Mouse (Mus musculus) limb, embryonic 12.5 days (tissue): ENCODE results near the gene Sfn. TPM values are rescaled to one million over a fixed set of nuclear protein-coding genes. Genes with fewer than 3 reads are reported as not detected.

Experiments
- ATAC-seq: fragments of 200-750 bp; cut with Nextera tagmentation; 2 replicates; pipeline ENCODE4 v1.8.0; 2017; ENCODE audit warnings: low read depth, moderate TSS enrichment; ENCODE audit not compliant: insufficient number of reproducible peaks, insufficient read depth, low FRiP score, low TSS enrichment
- H3K27ac ChIP-seq: fragments of 300-500 bp; sonication (generic); 2 replicates; pipeline ENCODE4 v1.5.1; 2016; ENCODE audit warnings: mild to moderate bottlenecking, moderate library complexity
- H3K27me3 ChIP-seq: fragments of 300-500 bp; sonication (generic); 2 replicates; pipeline ENCODE4 v1.6.1; 2016; ENCODE audit warnings: mild to moderate bottlenecking, moderate library complexity
- H3K36me3 ChIP-seq: fragments of 300-500 bp; sonication (generic); 2 replicates; pipeline ENCODE4 v1.6.1; 2016; ENCODE audit warnings: mild to moderate bottlenecking, moderate library complexity
- H3K4me1 ChIP-seq: fragments of 300-500 bp; sonication (generic); replicated peaks from 2 replicates; pipeline ENCODE4 v1.6.1; 2016
- H3K4me2 ChIP-seq: fragments of 300-500 bp; sonication (generic); 2 replicates; pipeline ENCODE4 v1.6.1; 2016; ENCODE audit warnings: mild to moderate bottlenecking, moderate library complexity
- H3K4me3 ChIP-seq: fragments of 300-500 bp; sonication (generic); replicated peaks from 2 replicates; pipeline ENCODE4 v1.5.1; 2016; ENCODE audit warnings: mild to moderate bottlenecking
- H3K9ac ChIP-seq: fragments of 300-500 bp; sonication (generic); replicated peaks from 2 replicates; pipeline ENCODE4 v1.6.1; 2016; ENCODE audit warnings: mild to moderate bottlenecking, moderate library complexity
- H3K9me3 ChIP-seq: fragments of 300-500 bp; sonication (generic); 2 replicates; pipeline ENCODE4 v1.6.1; 2016; ENCODE audit warnings: mild to moderate bottlenecking, moderate library complexity
- WGBS: fragments of 180-500 bp; shearing (Covaris S2); methylation state at CpG from one replicate; pipeline ENCODE4 v1.1.7; 2016; 5-methylcytosine and 5-hydroxymethylcytosine counted together
- microRNA-seq: library from miRNA; unstranded; fragments of <30 nt; microRNA quantifications from one replicate; pipeline ENCODE4, GENCODE M21; 2017
- polyA plus RNA-seq: library from polyadenylated mRNA; unstranded; fragments of >200 nt; fragmentation: Nextera tagmentation; extraction: Ambion mirVana; gene quantifications from 2 replicates; pipeline ENCODE4 v1.2.1, GENCODE M21; 2016

Gene Sfn
- polyA plus RNA-seq, 1 experiment from 2014 or later, result 37.2 TPM

GRCm38 (mm10) chr4:133553448-133554330 lies 48.3 kb downstream of the Sfn start:
- ATAC-seq, result no peak
- H3K4me2 ChIP-seq, result no peak overlapping the region
- no peak overlapping the region for H3K4me3 ChIP-seq
- no peak overlapping the region for H3K27ac ChIP-seq
- 77% methylated on average over 19 of the region's 19 CpGs for WGBS
- H3K4me1 ChIP-seq, result no peaks in the 10 kb centered on the region
- H3K9me3 ChIP-seq, result no peaks in the 10 kb centered on the region
- H3K27me3 ChIP-seq, result peaks cover 36% of the 10 kb centered on the region
- H3K9ac ChIP-seq, result no peak overlapping the region
- no peaks in the 10 kb centered on the region for H3K36me3 ChIP-seq

GRCm38 (mm10) chr4:133552768-133553447 lies 49.1 kb downstream of the Sfn start, which contains the start of gene Nr0b2:
Nr0b2 (plus strand) TSS chr4:133553376.
- no peak within 1 kb of the TSS for H3K9ac ChIP-seq
- no peak for ATAC-seq
- 77% methylated on average over 10 of the region's 10 CpGs for WGBS

GRCm38 (mm10) chr4:133552029-133552428 lies 49.9 kb downstream of the Sfn start:
- ATAC-seq, result no peak
- Histone ChIP-seq H3K4me3 (no peak overlapping the region), H3K27me3 (peaks cover 32% of the 10 kb centered on the region), H3K4me1 (no peaks in the 10 kb centered on the region), H3K4me2 (no peak overlapping the region), H3K9me3 (peaks cover 5% of the 10 kb centered on the region; the same call in 1 of the 2 replicates), H3K36me3 (no peaks in the 10 kb centered on the region), H3K9ac (no peak overlapping the region), H3K27ac (no peak overlapping the region)
- 88% methylated on average over 1 of the region's 1 CpGs for WGBS

More at GRCm38 (mm10) chr4:133552768-133553447, 49.1 kb downstream of the Sfn start, which contains the start of gene Nr0b2:
- Histone ChIP-seq H3K36me3 (no peaks in the 10 kb centered on the region), H3K27me3 (peaks cover 36% of the 10 kb centered on the region), H3K9me3 (peaks cover 5% of the 10 kb centered on the region; the same call in 1 of the 2 replicates), H3K4me2 (no peak within 1 kb of the TSS), H3K4me1 (no peaks in the 10 kb centered on the region), H3K4me3 (no peak within 1 kb of the TSS), H3K27ac (no peak within 1 kb of the TSS)

Small RNA genes lying within 50 kb of the gene (microRNA-seq; reads per million reads assigned to microRNA genes)
- gene Gm23158, result not detected

Other genes starting within 250 kb of the Sfn start
- 12.2 and 17.6 TPM in 2 replicates for gene Wdtc1, start 248.7 kb downstream of the Sfn start, polyA plus RNA-seq
- gene Slc9a1, start 232.5 kb downstream of the Sfn start, polyA plus RNA-seq, result 7.3 and 7.8 TPM in 2 replicates
- 1.2 TPM in 2 replicates for gene Tent5b, start 122.0 kb downstream of the Sfn start, polyA plus RNA-seq
- gene Trnp1, start 103.6 kb downstream of the Sfn start, polyA plus RNA-seq, result 2.0 and 3.7 TPM in 2 replicates
- gene Kdf1, start 83.2 kb downstream of the Sfn start, polyA plus RNA-seq, result 6.5 and 7.4 TPM in 2 replicates
- 376 and 390 TPM in 2 replicates for gene Nudc, start 56.2 kb downstream of the Sfn start, polyA plus RNA-seq
- not detected in 2 replicates for gene Nr0b2, start 48.8 kb downstream of the Sfn start, polyA plus RNA-seq
- 11.7 and 12.0 TPM in 2 replicates for gene Gpatch3, start 27.4 kb downstream of the Sfn start, polyA plus RNA-seq
- 21.3 and 23.2 TPM in 2 replicates for gene Gpn2, start 17.8 kb downstream of the Sfn start, polyA plus RNA-seq
- 4.0 and 7.1 TPM in 2 replicates for gene Zdhhc18, start 48.0 kb upstream of the Sfn start, polyA plus RNA-seq
- gene Pigv, start 70.5 kb upstream of the Sfn start, polyA plus RNA-seq, result 16.3 and 21.6 TPM in 2 replicates
- 39.6 and 41.6 TPM in 2 replicates for gene Arid1a, start 154.6 kb upstream of the Sfn start, polyA plus RNA-seq